Mouse (Mus musculus): ENCODE results near the gene Ahcyl2.
"Not testable (repeated sequence)": the region's sequence is repeated elsewhere in the genome, so short reads cannot be mapped to it uniquely, and the experiment has no call there.

Gene Ahcyl2

GRCm38 (mm10) chr6:29767813-29768660 is at the start of gene Ahcyl2:
Gene Ahcyl2, plus strand, starts transcription at chr6:29768011.
- DNase-seq (ENCODE audit: low spot score) = peak; percentile 93

- peak; percentile 82 for DNase-seq (ENCODE audit: low spot score)
These were observed 48.9 kb upstream of the Ahcyl2 start for GRCm38 (mm10) chr6:29718894-29719329.

- no peak for DNase-seq (ENCODE audit: low spot score)
These were observed 45.9 kb upstream of the Ahcyl2 start for GRCm38 (mm10) chr6:29721890-29722289.

- no peak for DNase-seq (ENCODE audit: low spot score)
These were observed 41.1 kb upstream of the Ahcyl2 start for GRCm38 (mm10) chr6:29726576-29727200.

GRCm38 (mm10) chr6:29728035-29728434 is 39.8 kb upstream of the Ahcyl2 start:
- no peak for DNase-seq (ENCODE audit: low spot score)

GRCm38 (mm10) chr6:29729491-29729890 is 38.3 kb upstream of the Ahcyl2 start:
- no peak for DNase-seq (ENCODE audit: low spot score)

- peak; percentile 89 for DNase-seq (ENCODE audit: low spot score)
These were observed 32.5 kb upstream of the Ahcyl2 start, which contains the start of gene Smo for GRCm38 (mm10) chr6:29735336-29735688. Gene Smo, plus strand, starts transcription at chr6:29735503.

GRCm38 (mm10) chr6:29735689-29736451 is 31.9 kb upstream of the Ahcyl2 start:
- DNase-seq (ENCODE audit: low spot score) = peak; percentile 67

GRCm38 (mm10) chr6:29736610-29737458 is 31.0 kb upstream of the Ahcyl2 start:
- DNase-seq (ENCODE audit: low spot score) = no peak

GRCm38 (mm10) chr6:29751466-29752152 is 16.2 kb upstream of the Ahcyl2 start:
- no peak for DNase-seq (ENCODE audit: low spot score)

GRCm38 (mm10) chr6:29753336-29753735 is 14.5 kb upstream of the Ahcyl2 start:
- no peak for DNase-seq (ENCODE audit: low spot score)

- DNase-seq (ENCODE audit: low spot score) = no peak
These were observed 11.8 kb upstream of the Ahcyl2 start for GRCm38 (mm10) chr6:29756001-29756400.

GRCm38 (mm10) chr6:29756476-29756875 is 11.3 kb upstream of the Ahcyl2 start:
- no peak for DNase-seq (ENCODE audit: low spot score)

- DNase-seq (ENCODE audit: low spot score) = peak; percentile 90
These were observed 9.4 kb upstream of the Ahcyl2 start for GRCm38 (mm10) chr6:29758417-29758816.

GRCm38 (mm10) chr6:29759012-29759679 is 8.7 kb upstream of the Ahcyl2 start:
- DNase-seq (ENCODE audit: low spot score) = no peak

- DNase-seq (ENCODE audit: low spot score) = not testable (repeated sequence)
These were observed 7.4 kb upstream of the Ahcyl2 start for GRCm38 (mm10) chr6:29760397-29760796.

- DNase-seq (ENCODE audit: low spot score) = no peak
These were observed 6.5 kb upstream of the Ahcyl2 start for GRCm38 (mm10) chr6:29761282-29761681.

- DNase-seq (ENCODE audit: low spot score) = peak; percentile 65
These were observed 5.3 kb upstream of the Ahcyl2 start for GRCm38 (mm10) chr6:29762524-29762923.

- DNase-seq (ENCODE audit: low spot score) = no peak
These were observed 937 bp upstream of the Ahcyl2 start for GRCm38 (mm10) chr6:29766874-29767273.

- peak; percentile 61 for DNase-seq (ENCODE audit: low spot score)
These were observed 1.1 kb downstream of the Ahcyl2 start for GRCm38 (mm10) chr6:29768791-29769441.
